10 mouse cellular contexts compared by ENCODE assay signal in genomic region chr9:119768585-119768984, GRCm38 (mm10). TPM values are rescaled to one million over a fixed set of nuclear protein-coding genes. Genes with fewer than 3 reads are reported as not detected.
A peak's percentile ranks its signal among the peaks of the same experiment; 100 is the strongest.
DNase-seq lines count a peak whose midpoint lies in the region; ATAC-seq and TF ChIP-seq lines count a peak whose summit lies in the region.
"Had no signal": no experiment of that assay in that cellular context is flagged by ENCODE, and none has a peak within 500 bp of the region (broad histone marks: within the 10 kb centered on the region; RNA-seq: fewer than 3 reads in every experiment).

No protein-coding gene starts in this region.

- no peak for TF ChIP-seq POLR2A in thymus, adult 2 months (IDR thresholded peaks at IDR 0.05; ENCODE audit: control insufficient read depth, extremely low read depth, insufficient read depth, low read length, poor library complexity)

- TF ChIP-seq CTCF in thymus, adult 2 months (IDR thresholded peaks at IDR 0.05; ENCODE audit: borderline replicate concordance, control insufficient read depth, extremely low read depth, insufficient read depth, low read length, poor library complexity), result no peak

- 49% methylated on average over 7 of the region's 7 CpGs for WGBS in forebrain, embryonic 14.5 days
- 40% methylated on average over 7 of the region's 7 CpGs for WGBS in forebrain, embryonic 16.5 days
- 51% methylated on average over 7 of the region's 7 CpGs for WGBS in midbrain, embryonic 14.5 days
- 46% methylated on average over 7 of the region's 7 CpGs for WGBS in midbrain, embryonic 16.5 days
- WGBS in limb, embryonic 10.5 days, result 50% methylated on average over 7 of the region's 7 CpGs
- WGBS in thymus, adult 2 months, result 61% methylated on average over 7 of the region's 7 CpGs
- WGBS in forebrain, embryonic 10.5 days, result 46% methylated on average over 7 of the region's 7 CpGs

- no peak overlapping the region for H3K27ac ChIP-seq in forebrain, embryonic 14.5 days (ENCODE audit: low read depth, low read length)
- H3K27ac ChIP-seq in forebrain, embryonic 16.5 days (ENCODE audit: low read length), result no peak overlapping the region
- no peak overlapping the region for H3K27ac ChIP-seq in midbrain, embryonic 14.5 days (replicated peaks; ENCODE audit: low read depth, low read length)
- no peak overlapping the region for H3K27ac ChIP-seq in midbrain, embryonic 16.5 days (ENCODE audit: low read length)
- H3K27ac ChIP-seq in limb, embryonic 10.5 days, result no peak overlapping the region
- no peak overlapping the region for H3K27ac ChIP-seq in thymus, adult 2 months (ENCODE audit: control insufficient read depth, insufficient read depth, low read length)
- H3K27ac ChIP-seq in forebrain, embryonic 10.5 days, result no peak overlapping the region

- no peak overlapping the region for H3K9ac ChIP-seq in forebrain, embryonic 14.5 days (ENCODE audit: low read length)
- H3K9ac ChIP-seq in forebrain, embryonic 16.5 days (replicated peaks; ENCODE audit: low read depth, low read length), result no peak overlapping the region
- no peak overlapping the region for H3K9ac ChIP-seq in midbrain, embryonic 14.5 days (replicated peaks; ENCODE audit: low read length)
- H3K9ac ChIP-seq in midbrain, embryonic 16.5 days (ENCODE audit: low read depth, low read length), result no peak overlapping the region

- H3K4me2 ChIP-seq in forebrain, embryonic 14.5 days (ENCODE audit: low read length), result no peak overlapping the region
- no peak overlapping the region for H3K4me2 ChIP-seq in forebrain, embryonic 16.5 days (ENCODE audit: low read length)
- no peak overlapping the region for H3K4me2 ChIP-seq in midbrain, embryonic 14.5 days (ENCODE audit: low read length)
- no peak overlapping the region for H3K4me2 ChIP-seq in midbrain, embryonic 16.5 days (ENCODE audit: low read length)

- peak; percentile 25 for DNase-seq in forebrain, embryonic 14.5 days (ENCODE audit: low spot score)
- peak; percentile 8 for DNase-seq in midbrain, embryonic 14.5 days
- peak; percentile 26 to 28 for DNase-seq in adrenal gland, postnatal 36 days
- DNase-seq in limb, embryonic 10.5 days (ENCODE audit: low spot score), result peak; percentile 47
- peak; percentile 60 for DNase-seq in thymus, adult 2 months
- no peak for DNase-seq in forebrain, embryonic 10.5 days (ENCODE audit: extremely low spot score, low spot score)

- H3K4me1 ChIP-seq in forebrain, embryonic 14.5 days (ENCODE audit: control insufficient read depth, insufficient read depth, low read length), result no peaks in the 10 kb centered on the region
- H3K4me1 ChIP-seq in forebrain, embryonic 16.5 days (replicated peaks; ENCODE audit: control insufficient read depth, insufficient read depth, low read length), result no peaks in the 10 kb centered on the region
- no peaks in the 10 kb centered on the region for H3K4me1 ChIP-seq in midbrain, embryonic 14.5 days (ENCODE audit: control insufficient read depth, insufficient read depth, low read length)
- H3K4me1 ChIP-seq in midbrain, embryonic 16.5 days (ENCODE audit: control insufficient read depth, insufficient read depth, low read length), result no peaks in the 10 kb centered on the region
- H3K4me1 ChIP-seq in limb, embryonic 10.5 days, result no peaks in the 10 kb centered on the region
- H3K4me1 ChIP-seq in thymus, adult 2 months (replicated peaks; ENCODE audit: control insufficient read depth, insufficient read depth, low read length), result no peaks in the 10 kb centered on the region
- no peaks in the 10 kb centered on the region for H3K4me1 ChIP-seq in forebrain, embryonic 10.5 days

- no peak overlapping the region for H3K4me3 ChIP-seq in forebrain, embryonic 14.5 days (ENCODE audit: low read depth, low read length)
- H3K4me3 ChIP-seq in forebrain, embryonic 16.5 days (replicated peaks; ENCODE audit: low read length), result no peak overlapping the region
- H3K4me3 ChIP-seq in midbrain, embryonic 14.5 days (replicated peaks; ENCODE audit: low read depth, low read length), result no peak overlapping the region
- no peak overlapping the region for H3K4me3 ChIP-seq in midbrain, embryonic 16.5 days (ENCODE audit: low read depth, low read length)
- no peak overlapping the region for H3K4me3 ChIP-seq in limb, embryonic 10.5 days
- no peak overlapping the region for H3K4me3 ChIP-seq in thymus, adult 2 months (ENCODE audit: control insufficient read depth, insufficient read depth, low read length)
- H3K4me3 ChIP-seq in forebrain, embryonic 10.5 days, result no peak overlapping the region

- H3K27me3 ChIP-seq in forebrain, embryonic 14.5 days (replicated peaks; ENCODE audit: control insufficient read depth, insufficient read depth, low read length), result no peaks in the 10 kb centered on the region
- H3K27me3 ChIP-seq in forebrain, embryonic 16.5 days (replicated peaks; ENCODE audit: control insufficient read depth, insufficient read depth, low read length), result no peaks in the 10 kb centered on the region
- no peaks in the 10 kb centered on the region for H3K27me3 ChIP-seq in midbrain, embryonic 14.5 days (ENCODE audit: control insufficient read depth, insufficient read depth, low read length)
- H3K27me3 ChIP-seq in midbrain, embryonic 16.5 days (ENCODE audit: control insufficient read depth, insufficient read depth, low read depth, low read length), result no peaks in the 10 kb centered on the region
- H3K27me3 ChIP-seq in limb, embryonic 10.5 days (ENCODE audit: low read depth, poor library complexity, severe bottlenecking), result no peaks in the 10 kb centered on the region
- H3K27me3 ChIP-seq in thymus, adult 2 months (ENCODE audit: control insufficient read depth, insufficient read depth, low read length), result no peaks in the 10 kb centered on the region
- no peaks in the 10 kb centered on the region for H3K27me3 ChIP-seq in forebrain, embryonic 10.5 days (ENCODE audit: poor library complexity, severe bottlenecking)

- H3K9me3 ChIP-seq in forebrain, embryonic 14.5 days (replicated peaks; ENCODE audit: control insufficient read depth, low read length), result no peaks in the 10 kb centered on the region
- no peaks in the 10 kb centered on the region for H3K9me3 ChIP-seq in forebrain, embryonic 16.5 days (ENCODE audit: control insufficient read depth, low read length)
- H3K9me3 ChIP-seq in midbrain, embryonic 14.5 days (ENCODE audit: control insufficient read depth, low read length), result no peaks in the 10 kb centered on the region
- H3K9me3 ChIP-seq in midbrain, embryonic 16.5 days (replicated peaks; ENCODE audit: control insufficient read depth, low read length, poor library complexity, severe bottlenecking), result no peaks in the 10 kb centered on the region
- no peaks in the 10 kb centered on the region for H3K9me3 ChIP-seq in limb, embryonic 10.5 days (replicated peaks)
- H3K9me3 ChIP-seq in forebrain, embryonic 10.5 days, result no peaks in the 10 kb centered on the region

- no peaks in the 10 kb centered on the region for H3K36me3 ChIP-seq in forebrain, embryonic 14.5 days (ENCODE audit: control insufficient read depth, insufficient read depth, low read length)
- H3K36me3 ChIP-seq in forebrain, embryonic 16.5 days (ENCODE audit: control insufficient read depth, insufficient read depth), result no peaks in the 10 kb centered on the region
- no peaks in the 10 kb centered on the region for H3K36me3 ChIP-seq in midbrain, embryonic 14.5 days (ENCODE audit: control insufficient read depth, insufficient read depth, low read length)
- no peaks in the 10 kb centered on the region for H3K36me3 ChIP-seq in midbrain, embryonic 16.5 days (ENCODE audit: control insufficient read depth, insufficient read depth, low read length)
- H3K36me3 ChIP-seq in limb, embryonic 10.5 days, result no peaks in the 10 kb centered on the region
- H3K36me3 ChIP-seq in thymus, adult 2 months (ENCODE audit: control insufficient read depth, insufficient read depth, low read length), result no peaks in the 10 kb centered on the region
- no peaks in the 10 kb centered on the region for H3K36me3 ChIP-seq in forebrain, embryonic 10.5 days (replicated peaks)

- ATAC-seq in forebrain, embryonic 14.5 days, result no peak
- ATAC-seq in forebrain, embryonic 16.5 days, result no peak
- no peak for ATAC-seq in midbrain, embryonic 14.5 days (ENCODE audit: low FRiP score, low TSS enrichment)
- no peak for ATAC-seq in midbrain, embryonic 16.5 days

RNA-seq across cellular contexts. Expression of gene Scn10a, which starts 49.5 kb away (rescaled TPM):
- 0.11 and 0.16 TPM in 2 replicates for polyA plus RNA-seq in forebrain, embryonic 14.5 days (2014; fragmentation: Nextera tagmentation; extraction: Ambion mirVana)
- polyA plus RNA-seq in forebrain, embryonic 16.5 days (2015; fragmentation: Nextera tagmentation; extraction: Ambion mirVana), result 0.09 and 0.20 TPM in 2 replicates
- 0.04 TPM in 1 of 2 replicates, not detected in the other for polyA plus RNA-seq in midbrain, embryonic 14.5 days (2014; fragmentation: Nextera tagmentation; extraction: Ambion mirVana)
- polyA plus RNA-seq in midbrain, embryonic 16.5 days (2015; fragmentation: Nextera tagmentation; extraction: Ambion mirVana), result 0.05 TPM in 1 of 2 replicates, not detected in the other
- total RNA-seq in adrenal gland, postnatal 36 days (2021), result not detected
- polyA plus RNA-seq in limb, embryonic 10.5 days (2016; fragmentation: Nextera tagmentation; extraction: Ambion mirVana), result not detected in 2 replicates
- 0.09 and 0.20 TPM in 2 replicates for polyA plus RNA-seq in thymus, adult 2 months (2012; rRNA removed)
- not detected in 2 replicates for polyA plus RNA-seq in forebrain, embryonic 10.5 days (2016; fragmentation: Nextera tagmentation; extraction: Ambion mirVana)
- polyA plus RNA-seq: large intestine, adult 2 months had no signal

RNA-seq across cellular contexts. Expression of gene Scn11a, which starts 56.7 kb away (rescaled TPM):
- 0.14 and 0.15 TPM in 2 replicates for polyA plus RNA-seq in forebrain, embryonic 14.5 days (2014; fragmentation: Nextera tagmentation; extraction: Ambion mirVana)
- polyA plus RNA-seq in forebrain, embryonic 16.5 days (2015; fragmentation: Nextera tagmentation; extraction: Ambion mirVana), result 0.26 and 0.27 TPM in 2 replicates
- polyA plus RNA-seq in midbrain, embryonic 14.5 days (2014; fragmentation: Nextera tagmentation; extraction: Ambion mirVana), result 0.13 and 0.29 TPM in 2 replicates
- 0.20 TPM in 2 replicates for polyA plus RNA-seq in midbrain, embryonic 16.5 days (2015; fragmentation: Nextera tagmentation; extraction: Ambion mirVana)
- total RNA-seq in adrenal gland, postnatal 36 days (2021), result under 1 TPM in 1 of 2 experiments, not detected in 1; 0.03 TPM
- polyA plus RNA-seq in limb, embryonic 10.5 days (2016; fragmentation: Nextera tagmentation; extraction: Ambion mirVana), result 0.06 and 0.25 TPM in 2 replicates
- 0.04 TPM in 1 of 2 replicates, not detected in the other for polyA plus RNA-seq in thymus, adult 2 months (2012; rRNA removed)
- polyA plus RNA-seq in forebrain, embryonic 10.5 days (2016; fragmentation: Nextera tagmentation; extraction: Ambion mirVana), result 0.78 and 1.3 TPM in 2 replicates
- polyA plus RNA-seq: neural tube, embryonic 11.5 days had no signal
